Mouse (Mus musculus): ENCODE data around the gene Gpr132.
A peak's percentile ranks its signal among the peaks of the same experiment; 100 is the strongest.
"Not testable (repeated sequence)": the region's sequence is repeated elsewhere in the genome, so short reads cannot be mapped to it uniquely, and the experiment has no call there.

Gpr132 gene

DNA sequence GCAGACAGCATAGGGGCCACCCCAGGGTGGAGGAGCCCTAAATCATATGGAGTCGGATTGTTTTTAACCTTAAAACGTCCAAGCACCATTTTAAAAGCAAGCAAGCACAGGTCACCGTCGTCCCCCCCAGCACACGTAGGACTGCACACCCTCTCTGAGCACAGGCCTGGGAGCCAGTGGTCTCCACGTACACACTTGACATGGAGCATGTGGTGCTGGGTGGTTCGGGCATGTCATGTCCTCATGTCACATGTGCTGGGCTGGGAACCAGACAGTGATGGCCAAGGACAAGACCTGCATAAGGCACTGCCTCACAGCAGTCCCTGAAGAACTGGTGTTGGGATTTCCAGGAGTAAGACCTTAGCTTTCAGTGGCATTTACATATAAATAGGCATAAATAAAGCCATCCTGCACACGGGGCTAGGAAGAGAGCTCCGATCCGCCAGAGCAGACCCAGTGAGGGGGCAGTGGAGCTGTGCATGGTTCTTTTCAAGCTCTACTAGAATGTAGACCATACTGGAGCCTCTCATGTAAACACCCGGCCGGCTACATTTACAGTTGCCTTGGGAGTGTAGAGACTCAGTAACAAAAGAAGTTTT lies 47.5 kb downstream of the Gpr132 start:
- no peak for DNase-seq (ENCODE audit: low spot score)

DNA sequence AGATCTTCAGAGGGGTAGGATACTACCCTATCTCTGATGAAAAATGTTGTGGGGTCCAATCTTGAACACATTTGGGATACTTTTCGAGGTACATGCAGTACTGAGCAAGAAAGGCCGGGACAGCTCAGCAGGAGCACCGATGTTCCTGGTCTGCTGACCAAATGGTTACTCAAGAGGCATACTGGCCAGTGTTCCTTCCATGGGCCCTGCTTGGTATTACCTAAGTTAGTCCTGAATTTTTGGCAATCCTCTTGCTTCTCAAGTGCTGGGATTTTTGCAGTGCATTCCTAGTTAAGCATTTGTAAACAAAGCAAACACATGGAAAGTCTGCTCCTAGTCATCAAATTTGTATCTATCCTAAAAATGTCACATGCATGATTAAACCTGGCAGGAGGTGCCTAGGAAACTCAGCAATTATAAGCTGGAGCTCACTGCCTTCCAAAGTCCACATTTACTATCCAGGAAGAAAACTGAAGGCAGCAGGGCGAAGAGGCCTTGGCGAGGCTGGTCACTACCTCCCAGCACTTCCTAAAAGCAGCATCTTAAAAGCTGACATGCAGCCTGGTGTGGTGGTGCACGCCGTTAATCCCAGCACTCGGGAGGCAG lies 48.9 kb downstream of the Gpr132 start:
- no peak for DNase-seq (ENCODE audit: low spot score)

DNA sequence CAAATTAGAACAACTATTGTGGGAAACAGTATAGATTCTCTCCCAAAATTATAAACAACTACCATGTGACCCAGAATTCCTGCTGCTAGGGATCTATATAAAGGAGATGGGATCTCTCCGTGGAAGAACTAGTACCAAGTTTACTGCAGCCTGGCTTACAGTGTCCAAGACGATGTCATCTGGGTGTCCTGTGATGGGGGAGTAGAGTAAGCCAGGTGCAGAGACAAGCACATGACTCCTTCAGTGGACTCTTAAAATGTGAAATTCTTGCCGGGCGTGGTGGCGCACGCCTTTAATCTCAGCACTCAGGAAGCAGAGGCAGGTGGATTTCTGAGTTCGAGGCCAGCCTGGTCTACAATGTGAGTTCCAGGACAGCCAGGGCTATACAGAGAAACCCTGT lies 51.2 kb downstream of the Gpr132 start:
- not testable (repeated sequence) for DNase-seq (ENCODE audit: low spot score)

DNA sequence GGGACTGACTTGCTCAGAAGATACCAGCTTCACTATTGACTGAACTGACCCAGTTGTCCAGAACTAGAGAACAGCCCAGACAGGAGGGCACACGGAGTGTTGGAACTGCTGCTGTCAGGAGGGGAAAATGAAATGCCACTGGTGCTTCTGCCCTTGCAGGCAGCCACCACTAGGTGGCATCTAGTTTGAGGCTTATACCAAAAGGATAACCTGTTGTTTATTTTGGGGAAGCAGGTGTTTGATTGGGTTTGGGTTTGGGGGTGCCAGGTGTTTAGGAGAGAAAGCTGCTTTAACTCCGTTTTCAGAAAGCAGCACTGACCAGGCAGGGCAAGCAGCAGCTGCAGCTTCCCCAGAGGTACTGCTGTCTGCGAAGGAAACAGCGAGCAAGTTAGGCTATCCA lies 51.7 kb downstream of the Gpr132 start:
- DNase-seq (ENCODE audit: low spot score) = no peak

DNA sequence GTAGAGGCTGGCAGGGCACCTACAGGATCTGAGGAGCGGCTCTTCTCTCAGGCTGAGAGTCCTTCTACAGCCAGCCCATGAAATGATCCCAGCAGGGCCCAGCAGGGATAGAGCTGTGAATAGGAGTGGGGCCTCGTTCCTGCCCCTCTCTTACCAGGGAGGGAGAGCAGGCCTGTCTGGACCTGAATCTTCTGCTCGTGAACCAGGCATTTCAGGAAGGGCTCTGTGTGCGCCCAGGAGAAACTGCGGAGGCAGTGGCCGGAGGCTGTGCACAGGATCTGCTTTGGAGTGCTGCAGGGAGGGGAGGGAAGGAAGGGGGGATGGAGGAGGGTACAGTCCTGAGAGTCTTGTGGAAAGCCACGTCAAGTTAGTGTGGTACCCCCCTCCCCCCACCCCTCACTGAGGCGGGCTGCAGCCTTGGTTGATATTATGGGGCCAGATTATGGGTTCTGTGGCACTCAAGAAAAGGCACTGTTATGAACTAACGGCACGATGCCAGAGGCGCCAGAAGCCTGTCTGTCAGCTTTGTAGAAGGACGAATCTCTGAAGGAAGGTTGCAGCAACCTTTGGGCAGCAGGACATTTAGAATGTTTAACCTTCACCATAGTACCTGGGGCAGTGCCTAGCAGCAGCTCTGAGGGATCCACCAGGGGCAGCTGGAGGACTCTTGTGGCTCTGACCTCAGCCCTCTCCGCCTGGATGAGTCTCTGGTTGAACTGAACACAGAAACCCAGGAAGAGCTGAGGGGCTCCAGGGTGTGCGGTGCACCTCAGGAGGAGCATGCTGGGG lies 53.2 kb downstream of the Gpr132 start:
- DNase-seq (ENCODE audit: low spot score) = no peak

DNA sequence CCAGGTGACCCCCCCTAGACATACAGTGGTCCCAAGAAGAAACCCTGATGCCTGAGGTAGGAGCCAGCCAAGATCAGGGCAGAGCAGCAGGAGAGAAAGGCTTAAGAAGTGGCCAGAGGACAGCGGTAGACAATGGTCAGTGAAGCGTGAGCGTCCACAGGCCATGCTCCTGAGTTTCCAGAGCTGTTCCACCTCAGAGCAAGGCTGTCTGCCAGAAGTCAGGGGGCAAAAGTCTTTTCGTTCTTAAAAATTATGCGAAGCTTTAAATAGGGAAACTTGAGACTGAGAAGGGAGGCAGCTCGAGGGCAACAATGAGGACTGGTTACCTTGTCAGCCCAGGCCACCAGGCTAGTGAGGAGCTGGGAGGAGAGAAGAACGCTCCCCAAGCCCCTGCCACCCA lies 54.7 kb downstream of the Gpr132 start:
- no peak for DNase-seq (ENCODE audit: low spot score)

DNA sequence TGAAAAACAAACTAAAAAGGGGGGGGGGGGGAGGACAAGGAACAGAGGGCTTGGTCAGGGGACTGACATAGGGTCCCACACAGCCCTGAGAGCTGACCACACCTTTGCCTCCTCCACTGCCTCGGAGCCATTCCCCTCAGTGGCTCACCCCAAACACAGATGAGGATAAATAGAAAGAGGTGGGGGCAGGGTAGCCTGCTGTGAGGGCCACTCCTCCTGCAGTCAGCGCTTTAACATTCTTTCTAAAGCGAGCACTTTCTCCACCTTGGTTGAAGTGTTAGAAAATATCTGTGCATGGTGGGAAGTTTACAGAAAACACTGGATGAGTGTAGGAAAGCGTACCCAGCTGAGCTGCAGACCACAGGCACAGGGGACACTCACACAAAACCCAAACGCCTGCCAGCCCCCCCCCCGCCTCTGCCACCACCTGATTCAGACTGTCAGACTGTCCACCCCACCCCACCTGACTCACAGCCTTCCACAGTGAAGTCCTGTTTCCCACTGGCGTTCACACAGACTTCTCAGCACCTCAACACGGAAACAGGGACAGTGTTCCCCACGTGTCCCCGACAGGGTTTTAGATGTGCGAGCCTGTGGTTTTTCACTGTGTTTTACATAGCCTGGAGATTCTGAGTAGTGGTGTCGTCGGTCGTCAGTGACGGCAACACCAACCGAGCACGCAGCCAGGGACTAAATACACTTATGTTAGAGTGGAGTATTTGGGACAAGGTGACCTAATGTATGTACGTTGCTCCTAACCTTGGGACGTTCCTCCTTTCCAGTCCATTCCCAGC lies 57.7 kb downstream of the Gpr132 start:
- no peak for DNase-seq (ENCODE audit: low spot score)

DNA sequence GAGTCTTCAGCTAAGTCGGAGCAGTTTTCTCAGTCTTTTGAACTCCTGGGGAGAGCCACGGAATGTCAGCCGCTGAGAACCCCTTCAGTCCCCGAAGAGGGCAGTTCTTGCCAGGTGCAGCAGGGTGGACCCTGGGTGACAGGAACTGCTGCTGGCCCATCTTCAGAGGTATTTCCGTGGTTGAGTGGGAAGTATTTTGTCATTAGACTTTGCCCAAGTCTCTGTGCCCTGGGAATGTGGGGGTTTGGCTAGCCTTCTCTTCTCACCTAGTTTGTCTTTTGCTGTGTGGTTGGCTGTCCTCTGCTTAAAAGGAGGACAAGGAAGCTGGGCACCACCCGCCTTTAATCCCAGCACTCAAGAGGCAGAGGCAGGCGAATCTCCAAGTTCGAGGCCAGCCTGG lies 58.4 kb downstream of the Gpr132 start:
- DNase-seq (ENCODE audit: low spot score) = no peak

DNA sequence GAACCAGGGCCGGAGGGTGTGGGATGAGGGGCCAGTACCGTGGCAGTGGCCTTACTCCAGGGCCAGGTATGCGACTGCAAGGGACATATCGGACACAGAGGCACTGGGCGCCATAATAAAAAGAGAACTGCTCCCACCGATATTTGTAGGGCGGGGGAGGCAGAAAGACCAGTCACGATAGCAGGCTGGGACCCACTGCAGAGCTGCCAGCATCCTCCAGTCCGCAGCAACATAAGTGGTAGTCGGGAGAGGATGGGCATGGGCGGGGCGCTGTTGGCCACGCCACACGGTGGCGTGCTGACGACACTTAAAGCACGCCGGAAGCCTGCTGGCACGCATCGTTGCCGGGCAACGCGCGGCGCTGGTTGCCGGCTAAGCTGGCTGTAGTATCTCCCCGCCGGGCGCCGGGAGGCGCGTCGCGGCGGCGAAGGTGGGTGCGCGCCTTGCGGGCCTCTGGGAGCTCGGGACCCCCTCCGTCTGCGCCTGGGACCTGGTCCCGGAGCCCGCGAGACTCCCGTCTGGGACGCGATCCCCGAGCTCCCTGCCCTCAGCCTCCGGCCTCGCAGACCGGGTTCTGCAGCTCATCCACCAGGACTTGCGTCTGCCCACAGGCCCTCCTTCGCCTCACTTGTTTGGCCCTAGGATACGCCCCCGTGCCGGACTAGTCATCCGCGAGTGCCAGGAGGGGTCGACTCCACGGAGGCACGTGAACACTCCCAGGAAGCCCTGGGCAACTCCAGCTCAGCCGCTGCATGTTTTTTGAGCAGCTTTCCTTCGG lies 59.3 kb downstream of the Gpr132 start, which contains the start of gene Clba1:
Gene Clba1, plus strand, starts transcription at position 351 of the 778 bp plus-strand sequence.
- DNase-seq (ENCODE audit: low spot score) = peak; percentile 76

DNA sequence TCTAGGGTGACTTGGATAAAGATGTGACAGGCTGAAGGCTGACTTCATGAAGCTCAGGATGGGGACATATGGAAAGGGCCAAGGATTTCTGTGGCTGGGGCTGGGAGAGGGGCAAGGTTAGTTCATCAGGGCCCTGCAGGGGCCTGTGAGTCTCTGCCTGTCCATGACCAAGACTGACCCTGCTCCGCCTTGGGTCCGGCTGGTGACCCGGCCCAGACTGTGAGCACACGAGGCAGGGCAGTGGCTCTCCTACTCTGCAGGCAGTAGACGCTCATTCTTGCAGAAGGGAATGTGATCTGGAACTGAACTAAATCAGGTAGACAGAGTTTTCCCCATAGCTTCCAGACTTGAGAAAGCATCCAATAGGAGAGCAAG lies 59.8 kb downstream of the Gpr132 start:
- no peak for DNase-seq (ENCODE audit: low spot score)

DNA sequence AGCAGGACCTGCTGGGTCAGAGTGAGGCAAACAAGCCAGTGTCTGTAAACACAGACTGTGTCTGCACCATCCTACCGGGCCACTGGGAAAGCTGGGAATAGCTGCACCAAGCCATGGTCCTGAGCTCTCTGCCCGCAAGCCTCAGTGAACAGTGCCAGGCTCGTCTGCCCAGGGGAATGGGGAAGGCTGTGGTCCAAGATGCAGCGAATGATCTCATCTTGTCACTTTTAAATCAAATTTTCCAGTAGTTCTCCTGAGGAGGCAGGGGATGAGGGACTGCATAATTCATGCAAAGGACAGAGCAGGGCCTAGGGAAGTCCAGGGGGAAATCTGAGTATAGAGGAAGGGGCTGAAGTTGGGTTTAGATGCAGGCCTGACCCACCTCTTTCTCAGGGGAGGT lies 60.2 kb downstream of the Gpr132 start:
- no peak for DNase-seq (ENCODE audit: low spot score)

DNA sequence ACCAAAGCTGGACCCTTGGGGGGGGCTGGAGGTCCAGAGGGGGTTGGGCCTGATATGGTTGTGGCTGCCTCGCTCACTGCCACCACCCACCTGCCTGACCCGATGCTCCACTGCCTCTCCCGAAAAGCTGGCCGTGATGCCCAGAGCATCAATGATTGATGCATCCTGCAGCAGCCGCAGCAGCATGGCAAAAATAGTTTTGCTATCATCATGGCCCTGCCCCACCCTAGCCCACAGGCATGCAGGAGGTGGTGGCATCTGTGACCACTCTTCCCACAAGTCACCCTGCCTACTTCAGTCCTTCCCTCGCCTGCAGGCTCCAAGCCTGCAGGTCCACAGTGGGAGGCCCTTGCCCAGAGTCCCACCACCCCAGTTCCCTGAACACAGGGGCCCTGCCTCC lies 62.0 kb downstream of the Gpr132 start:
- no peak for DNase-seq (ENCODE audit: low spot score)

DNA sequence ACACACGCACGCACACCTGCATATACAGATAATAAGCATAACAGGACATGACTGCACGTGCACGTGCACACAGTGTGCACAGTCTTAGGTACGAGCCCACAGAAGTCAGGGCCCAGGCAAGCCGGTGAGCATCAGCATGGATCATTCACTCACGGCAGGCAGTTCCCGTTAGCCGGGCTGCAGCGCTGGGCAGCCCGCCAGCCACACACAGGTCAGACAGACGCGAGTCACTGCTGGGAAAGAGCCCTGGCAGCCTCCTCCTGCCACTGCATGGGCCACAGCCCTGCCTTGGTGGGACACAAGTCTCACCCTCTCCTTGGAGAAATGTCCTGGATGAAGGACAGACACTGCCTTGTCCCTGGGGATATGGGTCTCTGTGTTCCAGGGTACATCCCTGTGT lies 64.0 kb downstream of the Gpr132 start:
- DNase-seq (ENCODE audit: low spot score) = no peak

DNA sequence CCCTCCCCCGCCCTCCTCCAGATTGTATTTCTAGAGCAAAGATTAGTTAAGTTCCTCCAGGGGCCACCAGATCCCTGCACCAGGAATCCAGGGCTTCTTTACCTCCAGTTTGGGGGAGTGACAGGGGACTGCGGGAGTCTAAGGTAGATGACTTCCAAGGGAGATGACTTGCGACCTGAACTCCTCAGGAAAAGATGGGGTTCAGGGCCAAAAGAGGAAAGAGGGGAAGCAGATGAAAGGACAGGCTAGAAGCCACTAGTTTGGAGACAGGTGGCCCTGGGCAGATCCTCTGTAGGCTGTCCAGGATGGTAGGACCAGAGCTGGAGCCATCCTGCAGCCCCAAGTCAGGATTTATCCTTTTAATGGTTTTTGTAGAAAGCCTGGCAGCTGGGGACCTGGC lies 65.1 kb downstream of the Gpr132 start:
- DNase-seq (ENCODE audit: low spot score) = no peak

DNA sequence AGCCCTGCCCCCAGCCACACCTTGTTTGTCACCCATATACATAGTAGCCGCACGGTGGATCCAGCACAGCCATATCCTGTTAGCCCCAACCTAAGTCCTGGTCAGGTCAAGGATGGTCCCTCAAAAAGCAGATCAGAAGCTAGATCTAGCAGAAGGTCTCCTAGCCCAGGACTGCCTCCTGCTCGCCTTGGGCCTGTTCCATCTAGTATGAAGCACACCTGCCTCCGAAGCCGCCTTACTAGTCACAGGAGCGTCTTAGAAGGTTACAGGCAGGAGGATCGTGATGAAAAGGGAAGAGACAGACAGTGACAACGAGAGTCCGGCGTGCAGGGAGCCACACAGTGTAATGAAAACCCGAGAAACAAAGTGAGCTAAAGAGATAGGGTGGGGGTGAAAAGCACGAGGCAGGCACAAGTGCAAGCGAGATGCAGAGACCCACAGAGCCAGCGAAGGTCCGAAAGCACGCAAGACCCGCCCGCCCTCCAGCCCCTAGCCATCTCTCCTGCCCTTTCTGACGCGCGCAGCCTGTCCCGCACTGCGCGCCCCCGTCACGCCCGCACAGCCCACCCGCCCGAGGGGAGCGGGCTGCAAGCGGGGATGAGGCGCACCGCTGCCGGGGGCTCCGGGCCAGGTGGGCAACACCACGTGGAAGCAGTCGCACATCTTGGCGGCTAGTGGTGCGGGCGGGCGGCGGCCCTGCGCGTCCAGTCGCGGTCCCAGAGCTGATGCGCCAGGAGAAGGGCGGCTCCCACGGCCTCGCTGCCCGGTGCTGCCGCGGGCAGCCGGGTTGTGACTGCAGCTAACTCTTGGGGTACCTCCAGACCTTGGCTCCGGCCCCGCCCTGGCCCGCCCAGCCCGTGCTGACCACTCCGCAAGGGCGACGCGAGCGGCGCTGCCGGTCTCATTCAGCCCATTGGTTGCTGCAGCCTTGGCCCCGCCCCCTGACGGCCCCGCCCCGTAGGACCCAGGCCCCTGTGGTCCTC lies 65.9 kb downstream of the Gpr132 start, which contains the start of gene Ahnak2:
Gene Ahnak2, minus strand, starts transcription at position 794 of the 983 bp plus-strand sequence.
- DNase-seq (ENCODE audit: low spot score) = no peak

Data from ovary, postnatal 10 days (tissue).